Mouse (Mus musculus) hindbrain, embryonic 13.5 days (tissue): ENCODE results near the gene 1700019N19Rik. TPM values are rescaled to one million over a fixed set of nuclear protein-coding genes. Genes with fewer than 3 reads are reported as not detected.

ENCODE experiments used
- ATAC-seq: fragments of 200-750 bp; cut with Nextera tagmentation; 2 replicates; pipeline ENCODE4 v1.8.0; 2017; ENCODE audit warnings: moderate TSS enrichment; ENCODE audit not compliant: low FRiP score
- H3K27ac ChIP-seq: fragments of 300-500 bp; sonication (generic); 2 replicates; pipeline ENCODE4 v1.5.1; 2015; ENCODE audit warnings: inconsistent platforms, mild to moderate bottlenecking, moderate library complexity
- H3K27me3 ChIP-seq: fragments of 300-500 bp; sonication (generic); 2 replicates; pipeline ENCODE4 v1.6.1; 2015; ENCODE audit warnings: mild to moderate bottlenecking, inconsistent platforms
- H3K36me3 ChIP-seq: fragments of 300-500 bp; sonication (generic); 2 replicates; pipeline ENCODE4 v1.6.1; 2015; ENCODE audit warnings: mild to moderate bottlenecking, inconsistent platforms
- H3K4me1 ChIP-seq: fragments of 300-500 bp; sonication (generic); replicated peaks from 2 replicates; pipeline ENCODE4 v1.6.1; 2015; ENCODE audit warnings: inconsistent platforms
- H3K4me2 ChIP-seq: fragments of 300-500 bp; sonication (generic); 2 replicates; pipeline ENCODE4 v1.6.1; 2015; ENCODE audit warnings: inconsistent platforms, mild to moderate bottlenecking, moderate library complexity
- H3K4me3 ChIP-seq: fragments of 300-500 bp; sonication (generic); 2 replicates; pipeline ENCODE4 v1.5.1; 2015; ENCODE audit warnings: mild to moderate bottlenecking, inconsistent platforms
- H3K9ac ChIP-seq: fragments of 300-500 bp; sonication (generic); 2 replicates; pipeline ENCODE4 v1.6.1; 2015; ENCODE audit warnings: mild to moderate bottlenecking, inconsistent platforms
- H3K9me3 ChIP-seq: fragments of 300-500 bp; sonication (generic); 2 replicates; pipeline ENCODE4 v1.6.1; 2016; ENCODE audit warnings: inconsistent platforms
- WGBS: fragments of 180-500 bp; shearing (Covaris S2); methylation state at CpG from one replicate; pipeline ENCODE4 v1.1.7; 2015; 5-methylcytosine and 5-hydroxymethylcytosine counted together
- polyA plus RNA-seq: library from polyadenylated mRNA; unstranded; fragments of >200 nt; fragmentation: Nextera tagmentation; extraction: Ambion mirVana; gene quantifications from 2 replicates; pipeline ENCODE4 v1.2.1, GENCODE M21; 2015

1700019N19Rik gene
- polyA plus RNA-seq, 1 experiment from 2014 or later: not detected

DNA sequence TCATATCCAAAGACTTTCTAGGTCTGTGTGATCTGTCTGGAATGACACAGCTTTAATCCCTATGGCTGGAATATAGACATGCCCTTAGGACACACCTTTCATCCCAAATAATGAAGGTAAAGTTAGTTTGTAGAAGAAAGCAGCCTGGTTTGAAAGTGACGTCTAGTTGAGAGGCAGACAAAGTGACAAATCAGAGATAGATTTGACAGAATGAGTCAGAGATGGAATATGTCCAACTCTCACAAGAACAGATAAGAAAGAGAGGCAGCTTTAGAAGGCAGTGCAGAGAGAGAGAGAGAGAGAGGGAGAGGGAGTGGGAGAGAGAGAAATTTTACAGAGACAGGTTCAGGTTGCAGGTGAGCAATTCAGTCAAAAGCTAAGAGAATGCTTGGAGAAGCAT lies 30.1 kb upstream of the 1700019N19Rik start:
- Histone ChIP-seq H3K4me2 (no peak overlapping the region), H3K36me3 (peaks cover 41% of the 10 kb centered on the region), H3K4me1 (peaks cover 26% of the 10 kb centered on the region), H3K4me3 (no peak overlapping the region), H3K27ac (no peak overlapping the region), H3K27me3 (no peaks in the 10 kb centered on the region), H3K9me3 (no peaks in the 10 kb centered on the region), H3K9ac (no peak overlapping the region)
- 86% methylated on average over 1 of the region's 1 CpGs for WGBS
- no peak for ATAC-seq

DNA sequence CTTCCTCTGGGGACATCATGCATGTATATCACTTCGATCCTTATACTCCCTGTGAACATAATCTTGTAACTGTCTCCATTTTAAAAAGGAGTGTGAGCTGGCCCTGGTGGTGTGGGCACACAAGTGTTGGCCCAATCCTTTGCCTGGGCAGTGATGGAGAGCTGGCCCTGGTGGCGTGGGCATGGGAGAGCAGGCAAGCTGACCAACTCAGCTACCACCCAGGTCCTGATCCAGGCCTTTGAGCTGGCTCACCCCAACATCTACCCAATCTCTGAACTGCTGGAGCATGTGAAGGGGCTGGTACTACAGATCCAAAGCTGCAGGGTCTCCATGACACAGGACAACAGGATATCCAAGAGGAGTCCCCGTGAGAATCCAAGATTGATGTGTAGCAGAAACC lies 29.0 kb upstream of the 1700019N19Rik start:
- Histone ChIP-seq H3K9ac (no peak overlapping the region), H3K4me1 (peaks cover 18% of the 10 kb centered on the region), H3K4me3 (no peak overlapping the region), H3K9me3 (no peaks in the 10 kb centered on the region), H3K4me2 (no peak overlapping the region), H3K27ac (peak overlapping the region; percentile 32; the same call in 1 of the 2 replicates), H3K36me3 (peaks cover 49% of the 10 kb centered on the region), H3K27me3 (no peaks in the 10 kb centered on the region)
- WGBS: 91% methylated on average over 3 of the region's 3 CpGs
- ATAC-seq: no peak

DNA sequence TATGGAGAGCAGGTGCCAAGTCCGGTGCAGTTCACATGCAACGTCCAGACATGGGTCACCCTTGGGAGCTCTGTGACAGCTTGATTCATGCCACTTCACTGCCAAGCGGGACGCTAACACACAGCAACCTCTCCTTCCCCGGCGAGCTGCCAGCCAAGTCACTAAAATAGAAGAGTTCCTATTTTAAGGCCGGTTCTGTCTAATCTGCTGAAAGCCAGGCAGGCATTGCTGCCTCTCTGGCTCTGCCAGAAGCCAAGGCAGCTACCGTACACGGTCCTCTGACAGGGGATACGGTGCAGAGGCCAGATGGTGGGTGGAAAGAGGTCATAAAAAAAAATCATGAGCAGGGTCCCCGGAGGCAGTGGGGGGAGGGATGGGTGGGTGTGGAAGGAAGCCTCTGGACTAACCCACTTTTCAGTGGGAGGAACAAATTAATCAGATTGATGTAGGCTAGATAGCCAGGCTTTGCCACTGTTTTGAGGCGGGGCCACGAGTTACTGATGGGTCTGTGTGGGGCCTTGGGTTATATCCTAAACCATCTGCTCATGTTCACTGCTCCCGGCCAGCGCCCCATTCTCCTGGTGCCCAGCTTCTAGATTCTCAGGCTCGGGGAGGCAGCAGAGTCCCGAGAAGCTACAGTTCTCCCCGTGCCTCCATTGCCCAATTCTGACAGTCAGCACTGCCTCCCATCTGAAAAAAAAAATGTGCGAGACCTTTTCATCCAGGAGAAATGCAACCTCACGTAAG lies 28.4 kb upstream of the 1700019N19Rik start:
- Histone ChIP-seq H3K4me3 (no peak overlapping the region), H3K9me3 (no peaks in the 10 kb centered on the region), H3K27me3 (no peaks in the 10 kb centered on the region), H3K4me2 (no peak overlapping the region), H3K9ac (no peak overlapping the region), H3K27ac (peak overlapping the region; percentile 52), H3K4me1 (peaks cover 14% of the 10 kb centered on the region), H3K36me3 (peaks cover 54% of the 10 kb centered on the region)
- ATAC-seq: peak; percentile 27; the same call in 1 of the 2 replicates
- 50% methylated on average over 20 of the region's 20 CpGs for WGBS

DNA sequence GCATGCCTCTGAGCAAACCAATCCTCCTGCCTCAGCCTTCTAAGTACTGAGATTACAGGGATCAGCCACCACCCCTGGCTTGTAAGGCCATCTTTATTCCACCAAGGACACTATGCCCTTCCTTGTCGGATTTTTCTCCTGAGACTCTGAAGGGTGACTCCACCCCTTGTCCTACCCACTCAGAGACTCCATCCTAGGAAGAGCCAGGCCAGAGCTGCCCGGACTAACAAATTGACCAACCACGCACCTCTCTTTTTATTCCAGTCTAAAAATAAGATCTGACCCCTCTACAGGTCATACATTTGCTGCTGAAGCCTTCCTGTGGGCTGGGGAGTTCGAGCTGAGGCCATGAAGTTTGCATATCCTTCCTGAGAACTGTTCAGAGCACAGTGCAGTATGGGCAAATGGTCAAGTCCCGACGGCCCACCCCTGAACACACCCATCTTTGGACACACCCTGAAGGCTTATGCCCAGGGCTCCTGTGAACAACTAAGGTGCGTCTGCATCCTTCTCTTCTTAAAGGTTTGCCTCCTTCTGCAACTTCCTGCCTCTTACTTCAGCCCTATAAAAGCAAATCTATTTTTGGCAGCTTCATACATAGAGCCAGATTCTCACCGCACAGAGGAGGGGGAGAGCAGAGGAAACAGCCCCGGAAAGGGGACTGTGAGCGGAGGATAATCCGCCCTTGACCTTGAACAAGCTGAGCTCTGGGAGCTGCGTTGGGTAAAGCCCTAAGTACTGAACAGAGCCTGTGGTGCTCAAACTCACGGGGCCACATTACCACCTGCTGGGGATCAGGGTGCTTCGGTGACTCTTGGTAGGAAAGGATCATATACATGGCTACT lies 24.5 kb upstream of the 1700019N19Rik start:
- no peak overlapping the region for H3K4me2 ChIP-seq
- 87% methylated on average over 14 of the region's 14 CpGs for WGBS
- no peak for ATAC-seq

DNA sequence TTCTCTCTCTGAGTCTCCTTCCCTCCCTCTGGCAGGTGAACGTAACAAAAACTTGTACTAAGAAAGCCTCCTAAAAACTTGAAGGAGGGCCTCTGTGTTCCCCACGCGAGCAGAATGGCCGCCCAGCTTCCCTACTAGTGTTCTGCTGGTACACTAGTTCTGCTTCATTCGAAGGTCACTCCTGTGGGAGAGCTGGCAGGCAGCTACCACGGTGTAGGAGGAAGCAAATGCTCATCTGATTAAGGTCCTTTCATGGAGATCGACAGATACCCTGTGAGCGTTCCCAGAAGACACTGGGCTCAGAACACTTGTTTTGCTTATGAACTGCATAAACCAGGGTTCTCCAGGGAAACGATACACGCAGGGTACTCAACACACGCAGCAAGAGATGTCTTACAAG lies 23.1 kb upstream of the 1700019N19Rik start:
- H3K4me3 ChIP-seq: no peak overlapping the region
- H3K9me3 ChIP-seq: no peaks in the 10 kb centered on the region
- H3K4me2 ChIP-seq: no peak overlapping the region
- no peak overlapping the region for H3K27ac ChIP-seq
- WGBS: 82% methylated on average over 11 of the region's 11 CpGs
- no peak overlapping the region for H3K9ac ChIP-seq
- peaks cover 33% of the 10 kb centered on the region for H3K36me3 ChIP-seq
- no peaks in the 10 kb centered on the region for H3K27me3 ChIP-seq
- no peak for ATAC-seq
- peaks cover 10% of the 10 kb centered on the region for H3K4me1 ChIP-seq

More for the DNA sequence above, 24.5 kb upstream of the 1700019N19Rik start:
- Histone ChIP-seq H3K4me1 (peaks cover 19% of the 10 kb centered on the region), H3K4me3 (no peak overlapping the region), H3K36me3 (peaks cover 37% of the 10 kb centered on the region), H3K9ac (no peak overlapping the region), H3K27me3 (no peaks in the 10 kb centered on the region), H3K27ac (no peak overlapping the region), H3K9me3 (no peaks in the 10 kb centered on the region)

DNA sequence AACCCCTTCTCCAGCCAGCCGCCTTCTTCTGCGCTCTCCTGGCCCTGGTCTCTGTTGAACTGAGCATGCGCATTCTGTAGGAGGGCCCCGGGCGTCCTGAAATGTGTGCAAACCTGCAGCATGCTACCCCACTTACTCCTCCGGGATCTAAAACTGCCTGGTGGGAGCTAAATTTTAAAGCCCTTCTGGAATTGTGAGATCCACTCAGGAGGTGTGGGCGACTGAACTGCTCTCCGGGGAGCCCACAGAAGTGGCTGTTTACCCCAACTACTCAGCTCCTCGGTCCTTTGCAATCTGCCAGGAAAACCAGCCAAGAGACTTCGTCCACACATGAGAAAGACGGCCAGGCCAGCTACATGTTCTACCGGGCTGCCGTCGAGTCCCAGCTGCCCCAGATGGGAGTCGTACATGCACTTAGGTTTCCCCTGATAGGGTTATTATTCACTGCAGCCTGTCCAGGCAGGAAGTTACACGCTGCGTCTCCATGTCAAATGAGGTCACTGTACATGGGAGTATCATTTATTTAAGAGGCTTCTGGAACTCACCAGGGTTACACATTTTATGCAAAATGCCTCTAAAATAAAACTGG lies 22.3 kb upstream of the 1700019N19Rik start:
- Histone ChIP-seq H3K27me3 (no peaks in the 10 kb centered on the region), H3K9ac (no peak overlapping the region), H3K4me3 (no peak overlapping the region), H3K27ac (peak overlapping the region; percentile 12; the same call in 1 of the 2 replicates), H3K36me3 (peaks cover 27% of the 10 kb centered on the region), H3K4me1 (peaks cover 8% of the 10 kb centered on the region; the same call in 1 of the 2 replicates), H3K9me3 (no peaks in the 10 kb centered on the region), H3K4me2 (no peak overlapping the region)
- ATAC-seq: no peak
- 72% methylated on average over 17 of the region's 17 CpGs for WGBS

DNA sequence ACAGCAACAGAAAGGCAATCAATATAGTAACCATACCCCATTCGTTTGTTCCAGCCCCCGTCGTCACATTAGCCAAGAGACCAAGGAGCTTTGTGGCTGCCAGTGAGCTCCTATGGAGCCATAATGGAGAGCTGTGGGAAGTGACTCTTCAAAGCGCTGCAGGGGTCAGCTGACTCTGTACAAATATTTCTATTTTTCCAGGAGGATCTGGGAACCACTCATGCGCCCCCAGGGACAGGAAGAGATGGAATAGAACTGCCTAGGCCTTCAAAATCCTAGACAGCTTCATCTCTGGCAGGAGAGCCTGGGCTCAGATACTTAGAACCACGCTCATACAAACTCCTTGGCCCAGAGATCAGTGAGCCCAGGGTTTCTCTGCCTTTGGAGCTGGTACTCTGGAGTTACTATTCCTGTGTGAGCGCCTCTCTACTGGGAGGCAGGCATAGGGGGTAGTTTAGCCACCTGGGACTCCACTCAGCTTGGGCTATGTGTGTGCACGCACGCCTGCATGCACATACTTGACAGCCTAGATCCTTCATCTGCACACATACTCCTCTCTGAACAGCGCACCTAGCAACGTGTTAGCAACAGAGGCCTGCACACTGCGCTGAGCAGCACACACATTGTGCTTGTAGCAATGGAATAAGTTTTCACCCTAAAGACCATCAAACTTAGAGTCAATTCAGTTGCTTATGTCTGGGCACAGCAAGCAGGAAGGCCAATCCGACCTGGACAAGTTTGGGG lies 21.1 kb upstream of the 1700019N19Rik start:
- H3K9me3 ChIP-seq: no peaks in the 10 kb centered on the region
- H3K9ac ChIP-seq: no peak overlapping the region
- no peak for ATAC-seq
- H3K4me1 ChIP-seq: peaks cover 8% of the 10 kb centered on the region; the same call in 1 of the 2 replicates
- H3K4me3 ChIP-seq: no peak overlapping the region
- H3K27ac ChIP-seq: no peak overlapping the region
- H3K36me3 ChIP-seq: peaks cover 29% of the 10 kb centered on the region
- H3K4me2 ChIP-seq: no peak overlapping the region
- H3K27me3 ChIP-seq: no peaks in the 10 kb centered on the region
- 81% methylated on average over 13 of the region's 13 CpGs for WGBS

DNA sequence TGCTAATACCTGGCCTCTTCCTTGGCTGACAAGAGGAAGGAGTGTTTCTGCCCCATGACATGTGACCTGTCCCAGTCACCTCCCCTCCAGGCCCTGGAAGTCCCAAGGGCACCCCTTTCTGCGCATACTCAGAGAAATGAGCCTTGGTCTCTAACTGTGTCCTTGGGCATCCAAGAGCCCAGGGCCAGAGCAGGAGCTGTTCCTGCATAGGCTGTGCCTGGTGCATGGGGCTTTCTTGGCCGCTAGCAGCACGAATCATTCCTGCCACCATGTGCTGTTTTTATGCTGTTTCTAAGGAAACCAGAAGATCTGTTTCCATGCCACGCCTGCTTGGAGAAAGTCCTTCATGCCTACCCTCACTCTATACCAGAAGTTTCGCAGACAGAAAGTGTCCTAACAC lies 16.3 kb upstream of the 1700019N19Rik start:
- Histone ChIP-seq H3K9me3 (no peaks in the 10 kb centered on the region), H3K27me3 (no peaks in the 10 kb centered on the region), H3K4me1 (peaks cover 25% of the 10 kb centered on the region), H3K36me3 (0 out of 2 replicates have a peak, but pooled peaks cover 3% of the 10 kb centered on the region), H3K27ac (no peak overlapping the region), H3K4me2 (no peak overlapping the region), H3K9ac (no peak overlapping the region), H3K4me3 (no peak overlapping the region)
- no peak for ATAC-seq
- 83% methylated on average over 5 of the region's 5 CpGs for WGBS

DNA sequence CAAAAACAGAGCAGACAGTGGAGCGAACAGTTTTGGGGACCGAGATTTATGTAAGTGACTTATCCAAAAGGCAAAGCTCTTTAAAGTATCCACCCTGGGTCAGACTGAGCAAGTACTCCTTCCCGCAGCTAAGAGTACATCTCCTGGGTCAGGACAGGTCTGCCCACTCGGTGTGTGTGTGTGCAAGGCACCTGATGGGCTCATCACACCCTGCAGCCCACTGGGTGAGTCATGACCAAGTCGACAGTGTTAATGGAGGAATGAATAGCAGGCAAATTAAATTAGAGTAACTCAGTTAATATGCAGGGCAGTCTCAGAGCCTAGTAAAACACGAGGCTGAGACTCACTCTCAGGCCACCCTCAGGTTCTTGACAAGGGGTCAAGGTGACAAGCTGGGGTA lies 14.6 kb upstream of the 1700019N19Rik start:
- Histone ChIP-seq H3K4me3 (no peak overlapping the region), H3K9ac (no peak overlapping the region), H3K36me3 (peaks cover 11% of the 10 kb centered on the region), H3K27me3 (no peaks in the 10 kb centered on the region), H3K4me2 (no peak overlapping the region), H3K9me3 (no peaks in the 10 kb centered on the region), H3K27ac (no peak overlapping the region), H3K4me1 (peaks cover 25% of the 10 kb centered on the region)
- no peak; the same call in 1 of the 2 replicates for ATAC-seq
- WGBS: 84% methylated on average over 6 of the region's 6 CpGs

DNA sequence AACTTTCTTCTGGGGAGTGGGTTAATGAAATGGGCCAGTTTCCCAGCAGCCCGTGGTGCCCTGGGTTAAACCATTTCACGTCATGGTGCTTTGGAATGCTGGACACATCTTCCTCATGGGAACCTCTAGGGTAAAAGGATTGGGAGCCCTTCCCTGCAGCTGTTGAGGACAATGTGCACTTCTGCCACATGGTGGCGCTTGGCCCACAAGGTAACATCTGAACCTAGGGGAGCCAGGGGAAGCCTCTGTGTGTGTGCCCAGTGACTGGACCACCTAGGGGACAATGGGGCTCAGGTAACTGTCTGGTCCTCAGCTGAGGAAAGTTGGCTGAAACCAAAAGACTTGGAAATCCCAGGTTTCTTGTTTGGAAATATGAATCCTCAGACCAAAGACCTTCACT lies 12.1 kb upstream of the 1700019N19Rik start:
- Histone ChIP-seq H3K4me1 (peaks cover 22% of the 10 kb centered on the region), H3K4me2 (no peak overlapping the region), H3K9me3 (no peaks in the 10 kb centered on the region), H3K27ac (no peak overlapping the region), H3K4me3 (no peak overlapping the region), H3K9ac (no peak overlapping the region), H3K36me3 (peaks cover 32% of the 10 kb centered on the region), H3K27me3 (no peaks in the 10 kb centered on the region)
- 2% methylated on average over 3 of the region's 3 CpGs for WGBS
- peak; percentile 54; the same call in 1 of the 2 replicates for ATAC-seq

DNA sequence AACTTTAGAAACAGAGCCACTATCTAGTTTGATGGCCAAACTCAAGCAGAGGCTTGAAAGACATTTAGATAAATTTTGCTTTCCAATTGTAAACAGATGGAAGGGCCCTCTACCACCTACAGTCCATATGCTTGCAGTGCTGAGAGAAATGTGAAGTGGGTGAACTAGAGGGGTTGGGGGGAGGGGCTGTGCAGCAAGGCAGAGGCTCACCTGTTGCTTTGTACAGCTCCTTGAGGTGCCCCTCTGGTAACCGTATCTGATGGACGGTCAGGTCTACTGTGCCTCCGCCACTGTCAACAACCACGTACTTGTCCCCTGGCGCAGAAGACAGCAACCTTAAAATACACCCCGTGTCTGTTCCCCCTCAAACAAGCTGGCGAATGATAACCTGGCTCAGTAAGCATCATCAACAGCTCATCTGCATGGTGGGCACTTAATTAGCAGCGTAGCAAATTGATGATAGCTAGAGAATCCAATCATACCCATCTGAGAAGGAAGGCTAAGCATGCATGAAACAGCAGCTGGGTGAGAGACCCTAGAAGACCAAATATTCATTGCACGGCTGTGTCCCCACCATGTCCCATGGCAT lies 11.0 kb upstream of the 1700019N19Rik start:
- 85% methylated on average over 9 of the region's 9 CpGs for WGBS
- H3K27me3 ChIP-seq: no peaks in the 10 kb centered on the region
- no peak overlapping the region for H3K4me2 ChIP-seq
- no peaks in the 10 kb centered on the region for H3K9me3 ChIP-seq
- no peak overlapping the region for H3K4me3 ChIP-seq
- no peak overlapping the region for H3K27ac ChIP-seq
- H3K9ac ChIP-seq: no peak overlapping the region
- H3K36me3 ChIP-seq: peaks cover 39% of the 10 kb centered on the region
- ATAC-seq: no peak
- peaks cover 22% of the 10 kb centered on the region for H3K4me1 ChIP-seq
